Mouse (Mus musculus) heart, adult 2 months (tissue): ENCODE data around the gene Efcab2.
A peak's percentile ranks its signal among the peaks of the same experiment; 100 is the strongest.

Source experiments
- CTCF ChIP-seq: fragments of 200-600 bp; IDR thresholded peaks from 2 replicates; pipeline ENCODE4 v1.8.1; 2022; ENCODE audit warnings: antibody characterized with exemption, mild to moderate bottlenecking, moderate library complexity
- EP300 ChIP-seq: fragments of 200-500 bp; IDR thresholded peaks from 2 replicates; pipeline ENCODE4 v1.6.1; 2011; ENCODE audit warnings: low read depth, low read length, control low read depth; ENCODE audit not compliant: insufficient read depth
- POLR2A ChIP-seq: fragments of 200-500 bp; IDR thresholded peaks from 2 replicates; pipeline ENCODE4 v1.6.1; 2011; ENCODE audit warnings: mild to moderate bottlenecking, low read depth, low read length, control low read depth; ENCODE audit not compliant: insufficient read depth

DNA sequence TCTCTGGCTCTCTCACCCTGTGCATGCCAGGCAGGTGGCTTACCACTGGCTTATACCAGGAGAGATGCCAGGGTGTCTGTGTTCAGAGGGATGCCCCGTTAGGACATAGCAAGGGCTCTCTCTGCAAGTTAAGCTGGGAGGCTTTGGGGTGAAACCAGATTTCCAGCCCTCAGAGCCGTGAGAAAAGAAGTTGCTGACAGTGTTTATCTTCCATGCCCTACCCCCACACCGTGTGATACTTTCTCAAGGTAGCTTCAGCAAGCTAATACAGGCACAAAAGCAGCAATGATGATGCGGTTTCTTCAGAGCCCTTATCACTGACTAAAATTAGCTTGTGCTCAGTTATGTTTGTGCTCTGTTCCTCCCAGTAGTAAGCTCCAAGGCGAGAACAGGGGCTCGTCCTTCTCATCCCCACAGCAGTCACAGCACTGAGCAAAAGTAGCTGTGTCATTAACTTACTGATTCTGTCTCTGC lies 42.4 kb downstream of the Efcab2 start:
- TF ChIP-seq POLR2A (peak; percentile 71), CTCF (no peak), EP300 (no peak)
